Mouse (Mus musculus) liver, embryonic 11.5 days (tissue): ENCODE results near the gene Cdh13. TPM values are rescaled to one million over a fixed set of nuclear protein-coding genes. Genes with fewer than 3 reads are reported as not detected.

Source experiments
- ATAC-seq: fragments of 200-750 bp; cut with Nextera tagmentation; replicated peaks from 2 replicates; pipeline ENCODE4 v1.8.0; 2017; ENCODE audit warnings: moderate number of reproducible peaks, mild to moderate bottlenecking, moderate TSS enrichment, moderate library complexity; ENCODE audit not compliant: low FRiP score
- DNase-seq: peaks from one replicate; pipeline ENCODE4 v3.0.0-alpha.2; 2017; ENCODE audit warnings: low spot score
- H3K27ac ChIP-seq: fragments of 300-500 bp; sonication (generic); 2 replicates; pipeline ENCODE4 v1.5.1; 2014; ENCODE audit warnings: mild to moderate bottlenecking, low read depth, low read length, control low read depth
- H3K27me3 ChIP-seq: fragments of 300-500 bp; sonication (generic); replicated peaks from 2 replicates; pipeline ENCODE4 v1.6.1; 2014; ENCODE audit warnings: low read length, mixed read lengths; ENCODE audit not compliant: control insufficient read depth, insufficient read depth
- H3K36me3 ChIP-seq: fragments of 300-500 bp; sonication (generic); 2 replicates; pipeline ENCODE4 v1.6.1; 2014; ENCODE audit warnings: mild to moderate bottlenecking, low read length, moderate library complexity, mixed read lengths; ENCODE audit not compliant: control insufficient read depth, insufficient read depth
- H3K4me1 ChIP-seq: fragments of 300-500 bp; sonication (generic); replicated peaks from 2 replicates; pipeline ENCODE4 v1.6.1; 2014; ENCODE audit warnings: low read length, mixed read lengths; ENCODE audit not compliant: control insufficient read depth, insufficient read depth
- H3K4me2 ChIP-seq: fragments of 300-500 bp; sonication (generic); 2 replicates; pipeline ENCODE4 v1.6.1; 2014; ENCODE audit warnings: mild to moderate bottlenecking, control low read depth, moderate library complexity
- H3K4me3 ChIP-seq: fragments of 300-500 bp; sonication (generic); 2 replicates; pipeline ENCODE4 v1.5.1; 2014; ENCODE audit warnings: low read depth, low read length, control low read depth
- H3K9ac ChIP-seq: fragments of 300-500 bp; sonication (generic); 2 replicates; pipeline ENCODE4 v1.6.1; 2014; ENCODE audit warnings: low read depth, low read length, control low read depth
- H3K9me3 ChIP-seq: fragments of 300-500 bp; sonication (generic); 2 replicates; pipeline ENCODE4 v1.6.1; 2016; ENCODE audit warnings: low read length, inconsistent platforms, mixed read lengths; ENCODE audit not compliant: control insufficient read depth
- WGBS: fragments of 180-500 bp; shearing (Covaris S2); extraction: QIAGEN DNeasy Blood & Tissue Kit; methylation state at CpG from one replicate; pipeline ENCODE4 v1.1.7; 2014; 5-methylcytosine and 5-hydroxymethylcytosine counted together
- polyA plus RNA-seq: library from polyadenylated mRNA; unstranded; fragments of >200 nt; fragmentation: Nextera tagmentation; extraction: Ambion mirVana; gene quantifications from 2 replicates; pipeline ENCODE4 v1.2.1, GENCODE M21; 2014

Cdh13 gene
- polyA plus RNA-seq, 1 experiment from 2014 or later: 2.9 TPM

DNA sequence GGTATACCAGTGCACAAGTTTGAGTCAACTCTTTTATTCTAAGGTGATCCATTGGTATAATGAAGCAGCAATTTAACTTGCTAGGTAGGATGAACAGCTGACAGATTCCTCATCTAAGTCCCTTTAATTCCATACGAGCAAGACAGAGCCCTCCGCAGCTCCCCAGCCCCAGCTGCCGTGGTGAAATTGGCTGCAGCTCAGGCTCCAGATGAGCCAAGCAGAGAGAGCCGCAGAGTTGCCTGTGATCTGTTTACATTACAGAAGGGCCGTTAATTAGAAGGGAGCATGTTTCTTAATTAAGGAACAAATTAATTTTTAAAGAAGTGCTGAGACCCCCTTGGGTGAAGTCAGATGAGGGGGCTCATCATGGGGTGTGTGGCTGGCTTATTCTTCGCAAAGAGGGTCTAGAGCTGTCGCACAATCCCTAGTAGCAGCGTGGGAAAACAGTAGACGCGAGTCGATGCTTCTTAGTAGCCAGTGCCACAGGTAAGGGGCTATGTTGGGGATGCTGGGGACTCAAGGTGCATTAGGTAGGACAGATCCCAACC is 712.2 kb downstream of the Cdh13 start:
- Histone ChIP-seq H3K4me1 (no peaks in the 10 kb centered on the region), H3K4me3 (no peak overlapping the region), H3K36me3 (no peaks in the 10 kb centered on the region), H3K9ac (no peak overlapping the region), H3K9me3 (no peaks in the 10 kb centered on the region), H3K4me2 (no peak overlapping the region), H3K27me3 (no peaks in the 10 kb centered on the region), H3K27ac (no peak overlapping the region)
- no peak for ATAC-seq
- DNase-seq: no peak
- WGBS: 80% methylated on average over 11 of the region's 11 CpGs

DNA sequence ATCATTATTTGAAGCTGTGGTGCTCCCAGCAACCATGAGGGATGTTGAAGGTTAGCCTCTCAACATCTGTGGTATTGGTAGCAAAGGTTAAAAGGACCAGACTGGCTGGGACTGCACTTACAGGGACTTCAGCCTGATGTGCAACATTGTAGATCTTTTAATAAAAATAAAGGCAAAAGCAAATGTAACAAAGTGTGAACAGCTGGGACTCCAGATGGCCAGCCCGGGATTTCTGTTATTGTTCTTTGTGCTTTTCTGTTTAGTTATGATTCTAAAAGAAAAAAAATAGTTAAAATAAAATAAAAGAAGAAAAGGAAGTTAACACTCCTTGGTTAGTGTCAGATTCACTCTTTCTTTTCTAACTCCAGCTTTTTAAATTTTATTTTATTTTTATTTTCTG is 717.1 kb downstream of the Cdh13 start:
- Histone ChIP-seq H3K4me1 (no peaks in the 10 kb centered on the region), H3K9me3 (no peaks in the 10 kb centered on the region), H3K4me3 (no peak overlapping the region), H3K27ac (no peak overlapping the region), H3K36me3 (no peaks in the 10 kb centered on the region), H3K27me3 (no peaks in the 10 kb centered on the region), H3K9ac (no peak overlapping the region), H3K4me2 (no peak overlapping the region)
- no peak for ATAC-seq
- DNase-seq: no peak
- WGBS: 83% methylated on average over 1 of the region's 1 CpGs

DNA sequence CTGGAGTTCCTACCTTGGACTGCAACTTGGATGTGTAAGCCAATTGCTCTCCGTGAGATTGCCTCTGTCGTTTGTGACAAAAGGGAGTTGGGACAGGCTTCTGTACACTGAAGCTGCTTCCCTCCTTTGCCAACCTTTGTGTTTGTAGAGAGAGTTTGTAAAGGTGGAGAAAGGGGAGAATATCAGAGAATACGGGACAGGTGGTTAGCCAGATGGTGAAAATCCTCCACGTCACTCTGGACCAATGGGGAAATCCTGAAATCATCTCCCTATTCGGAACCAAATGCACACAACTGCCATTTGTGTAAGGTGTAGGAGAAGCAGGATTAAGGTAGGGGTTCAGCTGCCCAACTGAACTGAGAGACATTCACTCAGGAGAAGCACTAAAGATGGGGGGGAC is 721.3 kb downstream of the Cdh13 start:
- H3K36me3 ChIP-seq: no peaks in the 10 kb centered on the region

DNA sequence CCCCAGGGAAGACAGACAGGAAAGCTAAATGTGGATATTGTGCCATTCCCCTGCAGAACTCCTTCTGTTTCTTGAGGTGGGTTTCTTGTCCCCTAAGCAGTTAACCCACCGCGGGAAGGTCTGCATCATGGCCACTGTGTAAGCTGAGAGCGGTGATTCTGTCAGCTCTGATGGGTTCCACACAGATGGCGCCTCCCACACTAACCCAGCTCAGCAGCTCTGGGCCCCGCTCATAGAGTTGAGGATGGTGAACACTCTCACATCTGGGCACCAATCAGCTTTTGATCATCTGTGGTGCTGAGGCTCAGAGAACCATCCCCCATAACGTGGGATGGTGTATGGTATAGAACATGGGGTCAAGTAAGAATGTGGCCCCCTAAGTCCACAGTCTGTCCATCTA is 735.1 kb downstream of the Cdh13 start:
- no peak for ATAC-seq
- no peak overlapping the region for H3K4me3 ChIP-seq

More for the DNA sequence above, 721.3 kb downstream of the Cdh13 start:
- Histone ChIP-seq H3K27ac (no peak overlapping the region), H3K27me3 (no peaks in the 10 kb centered on the region), H3K9me3 (no peaks in the 10 kb centered on the region), H3K9ac (no peak overlapping the region), H3K4me3 (no peak overlapping the region), H3K4me1 (no peaks in the 10 kb centered on the region), H3K4me2 (no peak overlapping the region)
- DNase-seq (no peak), ATAC-seq (no peak)
- 80% methylated on average over 5 of the region's 5 CpGs for WGBS

DNA sequence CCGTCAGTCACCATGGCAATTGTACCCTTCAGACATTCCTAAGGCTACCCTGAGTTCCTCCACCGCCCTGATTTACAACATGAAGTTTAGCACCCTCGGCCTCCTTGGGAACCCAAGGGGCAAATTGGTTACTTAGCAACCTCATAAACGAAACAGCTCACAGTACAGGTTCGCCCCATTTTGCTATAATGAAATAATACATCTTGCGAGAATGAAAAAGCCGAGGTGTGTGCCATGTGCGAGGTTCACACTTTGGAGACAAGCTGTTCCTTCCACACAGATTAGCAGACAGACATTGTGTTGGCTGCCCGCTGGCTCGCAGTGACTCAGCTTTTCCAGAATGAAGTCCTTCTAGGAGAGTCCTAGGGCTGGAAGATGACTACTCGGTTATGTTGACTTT is 737.2 kb downstream of the Cdh13 start:
- Histone ChIP-seq H3K4me2 (no peak overlapping the region), H3K9ac (no peak overlapping the region), H3K27ac (no peak overlapping the region), H3K27me3 (no peaks in the 10 kb centered on the region), H3K9me3 (no peaks in the 10 kb centered on the region; the same call in 1 of the 2 replicates), H3K4me1 (no peaks in the 10 kb centered on the region), H3K4me3 (no peak overlapping the region), H3K36me3 (no peaks in the 10 kb centered on the region)
- ATAC-seq (no peak), DNase-seq (no peak)
- WGBS: 77% methylated on average over 11 of the region's 11 CpGs

More for the DNA sequence above, 735.1 kb downstream of the Cdh13 start:
- WGBS: 75% methylated on average over 6 of the region's 6 CpGs
- Histone ChIP-seq H3K4me2 (no peak overlapping the region), H3K9me3 (no peaks in the 10 kb centered on the region; the same call in 1 of the 2 replicates), H3K36me3 (no peaks in the 10 kb centered on the region), H3K27ac (no peak overlapping the region), H3K27me3 (no peaks in the 10 kb centered on the region), H3K4me1 (no peaks in the 10 kb centered on the region), H3K9ac (no peak overlapping the region)
- no peak for DNase-seq

DNA sequence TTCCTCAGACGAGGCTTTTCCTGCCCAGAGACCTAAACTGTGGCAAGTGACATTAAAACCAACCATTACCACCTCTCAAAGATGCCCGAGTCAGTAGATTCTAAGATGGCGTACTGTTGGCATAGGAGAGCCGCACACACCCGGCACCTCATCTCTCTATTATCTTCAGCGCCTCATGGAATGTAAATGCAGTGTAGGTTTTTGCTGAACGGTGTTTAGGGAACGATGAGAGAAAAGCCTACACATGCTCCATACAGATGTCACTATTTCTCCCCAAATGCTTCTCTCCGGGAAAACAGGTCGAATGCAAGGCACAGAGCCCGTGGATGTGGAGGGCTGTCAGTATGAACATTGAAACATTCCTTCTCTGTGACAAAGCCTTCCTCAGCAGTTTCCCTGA is 737.9 kb downstream of the Cdh13 start:
- DNase-seq (no peak), ATAC-seq (no peak)
- Histone ChIP-seq H3K9me3 (no peaks in the 10 kb centered on the region; the same call in 1 of the 2 replicates), H3K27me3 (no peaks in the 10 kb centered on the region), H3K27ac (no peak overlapping the region), H3K36me3 (no peaks in the 10 kb centered on the region), H3K9ac (no peak overlapping the region), H3K4me2 (no peak overlapping the region), H3K4me3 (no peak overlapping the region), H3K4me1 (no peaks in the 10 kb centered on the region)
- 88% methylated on average over 11 of the region's 11 CpGs for WGBS

DNA sequence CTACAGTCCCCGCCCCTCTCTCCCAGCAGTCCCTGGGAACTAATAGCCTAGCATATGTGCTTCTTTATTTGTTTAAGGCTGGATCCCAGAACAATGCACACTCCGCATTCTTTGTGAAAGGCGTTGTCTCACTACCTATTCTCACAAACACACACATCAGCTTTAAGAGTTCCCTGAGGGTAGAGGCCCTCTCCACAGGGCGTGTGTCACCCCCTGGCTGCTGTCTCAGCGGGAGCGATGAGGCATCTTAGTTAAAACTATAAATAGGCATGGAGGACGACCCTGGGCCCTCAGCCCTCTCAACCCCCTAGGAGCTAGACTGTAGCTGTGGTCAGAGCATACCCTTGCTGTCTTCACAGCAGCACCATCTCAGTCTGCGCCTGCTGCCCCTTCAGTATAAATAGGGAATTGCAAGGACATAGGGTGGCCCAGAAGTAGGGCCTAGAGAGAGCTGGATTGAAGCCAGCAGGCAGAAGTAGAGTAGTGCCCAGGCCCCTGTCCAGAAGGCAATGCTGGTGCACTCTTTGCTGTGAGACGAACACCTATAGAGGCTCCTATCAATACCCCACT is 738.9 kb downstream of the Cdh13 start:
- Histone ChIP-seq H3K36me3 (no peaks in the 10 kb centered on the region), H3K9me3 (no peaks in the 10 kb centered on the region), H3K4me1 (no peaks in the 10 kb centered on the region), H3K27me3 (no peaks in the 10 kb centered on the region), H3K4me2 (no peak overlapping the region), H3K9ac (no peak overlapping the region), H3K27ac (no peak overlapping the region), H3K4me3 (no peak overlapping the region)
- ATAC-seq: no peak
- 66% methylated on average over 9 of the region's 9 CpGs for WGBS
- DNase-seq: no peak

DNA sequence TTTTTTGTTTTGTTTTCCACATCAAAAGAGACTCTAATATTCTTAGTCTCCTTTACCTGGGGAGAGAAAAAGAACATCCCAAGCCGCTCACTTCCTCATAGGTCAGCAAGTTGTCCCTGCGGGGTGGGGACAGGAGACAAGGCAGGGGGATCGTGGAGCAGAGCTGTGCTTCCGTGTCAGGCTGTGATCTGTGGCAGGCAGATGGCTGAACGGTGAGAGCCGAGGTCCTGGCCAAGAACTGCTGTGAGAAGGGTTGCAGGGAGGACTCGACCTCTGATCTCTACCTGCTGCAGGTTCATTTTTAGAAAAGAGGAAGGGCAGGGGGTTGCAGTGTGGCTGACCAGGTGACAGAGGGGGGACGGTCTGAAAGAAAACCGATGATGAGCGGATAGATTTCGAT is 749.9 kb downstream of the Cdh13 start:
- DNase-seq: no peak
- H3K4me3 ChIP-seq: no peak overlapping the region
- H3K9ac ChIP-seq: no peak overlapping the region
- H3K27me3 ChIP-seq: no peaks in the 10 kb centered on the region
- ATAC-seq: no peak
- H3K27ac ChIP-seq: no peak overlapping the region
- 89% methylated on average over 11 of the region's 11 CpGs for WGBS
- no peak overlapping the region for H3K4me2 ChIP-seq
- H3K9me3 ChIP-seq: peaks cover 6% of the 10 kb centered on the region; the same call in 1 of the 2 replicates
- H3K36me3 ChIP-seq: no peaks in the 10 kb centered on the region
- no peaks in the 10 kb centered on the region for H3K4me1 ChIP-seq

DNA sequence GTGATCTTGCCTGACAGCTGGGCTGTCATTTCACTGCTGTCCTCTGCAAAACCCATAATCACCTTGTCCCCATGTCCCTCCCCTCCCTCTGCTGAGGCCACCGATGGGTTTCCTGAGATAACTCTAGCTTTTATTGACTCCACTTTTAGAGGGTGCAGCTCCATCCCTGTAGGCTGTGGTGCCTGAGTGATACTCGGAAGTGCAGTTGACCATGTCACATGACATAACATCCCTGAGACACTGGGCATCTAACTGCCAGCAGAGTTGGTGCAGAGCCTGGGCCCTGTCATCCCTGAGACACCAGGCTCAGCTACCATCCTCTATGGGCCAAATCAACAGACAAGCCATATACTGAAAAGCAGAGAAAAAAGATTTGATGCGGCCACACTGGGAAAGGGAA is 750.5 kb downstream of the Cdh13 start:
- no peak for DNase-seq
- Histone ChIP-seq H3K4me2 (no peak overlapping the region), H3K4me3 (no peak overlapping the region), H3K27me3 (no peaks in the 10 kb centered on the region), H3K9me3 (peaks cover 9% of the 10 kb centered on the region; the same call in 1 of the 2 replicates), H3K36me3 (no peaks in the 10 kb centered on the region), H3K27ac (no peak overlapping the region), H3K4me1 (no peaks in the 10 kb centered on the region), H3K9ac (no peak overlapping the region)
- ATAC-seq: no peak
- WGBS: 73% methylated on average over 3 of the region's 3 CpGs
